In the genomic region with DNA sequence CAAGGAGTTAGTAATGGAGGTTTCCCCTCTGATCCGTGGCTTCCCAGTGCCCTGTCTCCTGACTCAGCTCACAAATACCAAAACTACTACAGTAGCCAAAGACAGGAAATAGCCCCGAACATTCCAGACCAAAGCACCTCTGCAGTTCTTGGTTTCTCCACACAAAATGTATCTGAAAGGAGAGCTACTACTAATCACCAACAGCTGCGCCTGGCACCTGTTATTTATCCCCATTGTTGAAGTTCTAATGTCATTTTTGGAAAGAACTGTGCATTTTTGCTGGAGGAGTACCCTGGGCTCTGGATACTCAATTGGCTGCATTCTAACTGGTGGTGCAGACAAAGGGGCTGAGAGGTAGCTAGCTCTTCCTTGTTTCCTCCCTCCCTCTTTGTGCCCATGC, we compare ENCODE assay signal across 14 mouse cellular contexts.
"Had no signal": no experiment of that assay in that cellular context is flagged by ENCODE, and none has a peak within 500 bp of the region (broad histone marks: within the 10 kb centered on the region; RNA-seq: fewer than 3 reads in every experiment).

No protein-coding gene starts in this region.

- H3K4me3 ChIP-seq: limb, embryonic 15.5 days; liver, embryonic 12.5 days; midbrain, embryonic 10.5 days; neural tube, embryonic 12.5 days had no signal

- H3K9me3 ChIP-seq: limb, embryonic 15.5 days; liver, embryonic 12.5 days; midbrain, embryonic 10.5 days; neural tube, embryonic 12.5 days had no signal

- H3K27ac ChIP-seq: kidney, postnatal 0 days; limb, embryonic 15.5 days; liver, embryonic 12.5 days; midbrain, embryonic 10.5 days; neural tube, embryonic 12.5 days had no signal

- H3K27me3 ChIP-seq: limb, embryonic 15.5 days; liver, embryonic 12.5 days; neural tube, embryonic 12.5 days had no signal

- H3K36me3 ChIP-seq: limb, embryonic 15.5 days; liver, embryonic 12.5 days; midbrain, embryonic 10.5 days; neural tube, embryonic 12.5 days had no signal

- H3K4me1 ChIP-seq: liver, embryonic 12.5 days; neural tube, embryonic 12.5 days had no signal

- ATAC-seq: liver, embryonic 12.5 days had no signal

- H3K4me2 ChIP-seq: limb, embryonic 15.5 days; liver, embryonic 12.5 days; lung, embryonic 14.5 days; neural tube, embryonic 12.5 days had no signal

- DNase-seq: kidney, adult 9 months; kidney, postnatal 36 days; left cerebral cortex, postnatal 4 days; lung, embryonic 14.5 days; lung, postnatal 10 days; lung, postnatal 4 days; midbrain, embryonic 14.5 days; right cerebral cortex, postnatal 14 days; thymus, postnatal 4 days had no signal

- H3K9ac ChIP-seq: limb, embryonic 15.5 days; liver, embryonic 12.5 days; lung, embryonic 14.5 days; neural tube, embryonic 12.5 days had no signal
